Mouse (Mus musculus): Measurements from ENCODE around the gene Srsf3. TPM values are rescaled to one million over a fixed set of nuclear protein-coding genes. Genes with fewer than 3 reads are reported as not detected.

Gene Srsf3
- polyA plus RNA-seq, 2 experiments = 390 to 561 TPM

GRCm38 (mm10) chr17:29081618-29082381, 49.4 kb downstream of the Srsf3 start:
- Histone ChIP-seq H3K9ac (ENCODE audit: low read depth, low read length, severe bottlenecking) (0 out of 2 replicates have a peak overlapping the region, but pooled peaks have one; percentile 12), H3K4me1 (ENCODE audit: control insufficient read depth, insufficient read depth, low read length) (peaks cover 20% of the 10 kb centered on the region), H3K4me2 (replicated peaks; ENCODE audit: low read depth, low read length, severe bottlenecking) (peak overlapping the region; percentile 25), H3K27me3 (ENCODE audit: control insufficient read depth, insufficient read depth, low read length) (peaks cover 22% of the 10 kb centered on the region), H3K27ac (replicated peaks; ENCODE audit: low read depth, low read length) (no peak overlapping the region), H3K9me3 (ENCODE audit: control insufficient read depth, low read length) (no peaks in the 10 kb centered on the region), H3K4me3 (replicated peaks; ENCODE audit: low read length) (peak overlapping the region; percentile 16; the same call in 1 of the 2 replicates), H3K36me3 (ENCODE audit: control insufficient read depth, insufficient read depth, low read length) (no peaks in the 10 kb centered on the region)
- DNase-seq (ENCODE audit: low spot score) (no peak), ATAC-seq (ENCODE audit: low FRiP score, low read depth) (no peak)
- 7% methylated on average over 21 of the region's 21 CpGs for WGBS
- TF ChIP-seq POLR2A (IDR thresholded peaks at IDR 0.05; ENCODE audit: borderline replicate concordance, extremely low read depth, insufficient read depth, insufficient read length) = no peak

- no peak overlapping the region for H3K4me3 ChIP-seq (replicated peaks; ENCODE audit: low read length)
- H3K9me3 ChIP-seq (ENCODE audit: control insufficient read depth, low read length) = no peaks in the 10 kb centered on the region
- peaks cover 14% of the 10 kb centered on the region for H3K4me1 ChIP-seq (ENCODE audit: control insufficient read depth, insufficient read depth, low read length)
- TF ChIP-seq POLR2A (IDR thresholded peaks at IDR 0.05; ENCODE audit: borderline replicate concordance, extremely low read depth, insufficient read depth, insufficient read length) = no peak
- no peak overlapping the region for H3K4me2 ChIP-seq (replicated peaks; ENCODE audit: low read depth, low read length, severe bottlenecking)
- no peaks in the 10 kb centered on the region for H3K36me3 ChIP-seq (ENCODE audit: control insufficient read depth, insufficient read depth, low read length)
- no peak overlapping the region for H3K27ac ChIP-seq (replicated peaks; ENCODE audit: low read depth, low read length)
- ATAC-seq (ENCODE audit: low FRiP score, low read depth) (no peak), DNase-seq (ENCODE audit: low spot score) (no peak)
- H3K9ac ChIP-seq (ENCODE audit: low read depth, low read length, severe bottlenecking) = no peak overlapping the region
- peaks cover 22% of the 10 kb centered on the region for H3K27me3 ChIP-seq (ENCODE audit: control insufficient read depth, insufficient read depth, low read length)
- WGBS = 89% methylated on average over 8 of the region's 8 CpGs
Observed at GRCm38 (mm10) chr17:29083586-29083985, 51.2 kb downstream of the Srsf3 start.

- no peak for TF ChIP-seq POLR2A (IDR thresholded peaks at IDR 0.05; ENCODE audit: borderline replicate concordance, extremely low read depth, insufficient read depth, insufficient read length)
- no peak overlapping the region for H3K4me2 ChIP-seq (replicated peaks; ENCODE audit: low read depth, low read length, severe bottlenecking)
Observed at GRCm38 (mm10) chr17:29084656-29085055, 52.2 kb downstream of the Srsf3 start.

GRCm38 (mm10) chr17:29085266-29085665, 52.8 kb downstream of the Srsf3 start:
- Histone ChIP-seq H3K36me3 (ENCODE audit: control insufficient read depth, insufficient read depth, low read length) (no peaks in the 10 kb centered on the region), H3K9me3 (ENCODE audit: control insufficient read depth, low read length) (no peaks in the 10 kb centered on the region), H3K27me3 (ENCODE audit: control insufficient read depth, insufficient read depth, low read length) (peaks cover 22% of the 10 kb centered on the region), H3K4me3 (replicated peaks; ENCODE audit: low read length) (no peak overlapping the region), H3K27ac (replicated peaks; ENCODE audit: low read depth, low read length) (no peak overlapping the region), H3K4me2 (replicated peaks; ENCODE audit: low read depth, low read length, severe bottlenecking) (no peak overlapping the region), H3K4me1 (ENCODE audit: control insufficient read depth, insufficient read depth, low read length) (peaks cover 8% of the 10 kb centered on the region; the same call in 1 of the 2 replicates), H3K9ac (ENCODE audit: low read depth, low read length, severe bottlenecking) (no peak overlapping the region)
- ATAC-seq (ENCODE audit: low FRiP score, low read depth) (no peak), DNase-seq (ENCODE audit: low spot score) (no peak)
- TF ChIP-seq POLR2A (IDR thresholded peaks at IDR 0.05; ENCODE audit: borderline replicate concordance, extremely low read depth, insufficient read depth, insufficient read length) = no peak
- 74% methylated on average over 10 of the region's 10 CpGs for WGBS

More at GRCm38 (mm10) chr17:29084656-29085055, 52.2 kb downstream of the Srsf3 start:
- Histone ChIP-seq H3K4me3 (replicated peaks; ENCODE audit: low read length) (no peak overlapping the region), H3K36me3 (ENCODE audit: control insufficient read depth, insufficient read depth, low read length) (no peaks in the 10 kb centered on the region), H3K27ac (replicated peaks; ENCODE audit: low read depth, low read length) (no peak overlapping the region), H3K4me1 (ENCODE audit: control insufficient read depth, insufficient read depth, low read length) (peaks cover 8% of the 10 kb centered on the region; the same call in 1 of the 2 replicates), H3K27me3 (ENCODE audit: control insufficient read depth, insufficient read depth, low read length) (peaks cover 22% of the 10 kb centered on the region), H3K9ac (ENCODE audit: low read depth, low read length, severe bottlenecking) (no peak overlapping the region), H3K9me3 (ENCODE audit: control insufficient read depth, low read length) (no peaks in the 10 kb centered on the region)
- whole genome bisulfite sequencing = 91% methylated on average over 7 of the region's 7 CpGs
- DNase-seq (ENCODE audit: low spot score) (no peak), ATAC-seq (ENCODE audit: low FRiP score, low read depth) (no peak)

- H3K27ac ChIP-seq (replicated peaks; ENCODE audit: low read depth, low read length) = no peak overlapping the region
- TF ChIP-seq POLR2A (IDR thresholded peaks at IDR 0.05; ENCODE audit: borderline replicate concordance, extremely low read depth, insufficient read depth, insufficient read length) = no peak
- no peak overlapping the region for H3K4me3 ChIP-seq (replicated peaks; ENCODE audit: low read length)
- H3K36me3 ChIP-seq (ENCODE audit: control insufficient read depth, insufficient read depth, low read length) = no peaks in the 10 kb centered on the region
- H3K9me3 ChIP-seq (ENCODE audit: control insufficient read depth, low read length) = no peaks in the 10 kb centered on the region
- no peak for DNase-seq (ENCODE audit: low spot score)
- H3K4me1 ChIP-seq (ENCODE audit: control insufficient read depth, insufficient read depth, low read length) = no peaks in the 10 kb centered on the region
- no peak overlapping the region for H3K9ac ChIP-seq (ENCODE audit: low read depth, low read length, severe bottlenecking)
- ATAC-seq (ENCODE audit: low FRiP score, low read depth) = no peak
- no peak overlapping the region for H3K4me2 ChIP-seq (replicated peaks; ENCODE audit: low read depth, low read length, severe bottlenecking)
- 57% methylated on average over 4 of the region's 4 CpGs for WGBS
- peaks cover 8% of the 10 kb centered on the region for H3K27me3 ChIP-seq (ENCODE audit: control insufficient read depth, insufficient read depth, low read length)
Observed at GRCm38 (mm10) chr17:29086916-29087315, 54.5 kb downstream of the Srsf3 start.
